Mouse (Mus musculus): ENCODE results near the gene Banp.

DNA sequence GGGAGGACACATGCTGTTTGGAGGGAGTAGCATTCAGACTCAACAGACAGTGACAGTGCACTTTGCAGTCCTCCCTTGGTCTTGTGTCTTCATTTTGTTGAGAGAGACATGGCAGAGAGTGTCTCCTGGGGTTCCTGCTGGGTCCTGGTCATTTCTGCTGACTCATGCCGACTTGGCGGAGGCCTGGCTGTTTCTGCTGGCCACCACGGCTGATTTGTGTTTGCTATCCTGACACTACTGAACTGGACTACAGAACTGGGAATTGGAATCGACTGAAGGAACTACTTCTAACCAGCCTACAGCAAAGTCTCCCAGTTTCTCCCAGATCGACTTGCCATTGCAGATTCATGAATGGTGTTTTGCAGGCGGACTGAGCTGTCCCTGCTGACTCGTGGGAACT, 10.8 kb upstream of the Banp start:
- no peak for TF ChIP-seq EP300 (IDR thresholded peaks at IDR 0.05; ENCODE audit: insufficient read depth, low read depth, low read length)
- TF ChIP-seq POLR2A (IDR thresholded peaks at IDR 0.05; ENCODE audit: insufficient read depth, low read depth, low read length) = no peak
